Mouse (Mus musculus): Measurements from ENCODE around the gene Efna2.

Efna2 gene

GRCm38 (mm10) chr10:80168038-80168661 is 11.1 kb upstream of the Efna2 start:
- peak; percentile 90 for DNase-seq (ENCODE audit: low read depth, low spot score)

- DNase-seq (ENCODE audit: low read depth, low spot score): no peak
Measured at GRCm38 (mm10) chr10:80169070-80169469, 10.2 kb upstream of the Efna2 start.

DNA sequence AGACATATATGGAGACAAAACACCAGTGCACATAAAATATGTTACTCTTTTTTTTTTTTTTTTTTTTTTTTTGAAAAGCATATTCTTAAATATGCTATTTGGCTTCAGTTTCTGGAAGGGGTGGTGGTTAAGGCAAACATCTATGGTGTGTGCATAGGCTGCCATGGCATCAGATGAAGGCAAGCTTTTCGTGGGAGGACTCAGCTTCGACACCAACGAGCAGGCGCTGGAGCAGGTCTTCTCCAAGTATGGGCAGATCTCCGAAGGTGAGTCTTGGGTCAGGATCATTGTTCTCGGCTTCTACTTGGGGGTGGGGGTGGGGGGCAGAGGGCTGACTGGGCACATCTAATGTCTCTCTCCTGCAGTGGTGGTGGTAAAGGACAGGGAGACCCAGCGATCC is 9.6 kb upstream of the Efna2 start:
- DNase-seq (ENCODE audit: low read depth, low spot score): no peak

- no peak for DNase-seq (ENCODE audit: low read depth, low spot score)
Measured at GRCm38 (mm10) chr10:80170052-80170451, 9.2 kb upstream of the Efna2 start.

- peak; percentile 17 for DNase-seq (ENCODE audit: low read depth, low spot score)
Measured at GRCm38 (mm10) chr10:80170601-80171021, 8.7 kb upstream of the Efna2 start.

DNA sequence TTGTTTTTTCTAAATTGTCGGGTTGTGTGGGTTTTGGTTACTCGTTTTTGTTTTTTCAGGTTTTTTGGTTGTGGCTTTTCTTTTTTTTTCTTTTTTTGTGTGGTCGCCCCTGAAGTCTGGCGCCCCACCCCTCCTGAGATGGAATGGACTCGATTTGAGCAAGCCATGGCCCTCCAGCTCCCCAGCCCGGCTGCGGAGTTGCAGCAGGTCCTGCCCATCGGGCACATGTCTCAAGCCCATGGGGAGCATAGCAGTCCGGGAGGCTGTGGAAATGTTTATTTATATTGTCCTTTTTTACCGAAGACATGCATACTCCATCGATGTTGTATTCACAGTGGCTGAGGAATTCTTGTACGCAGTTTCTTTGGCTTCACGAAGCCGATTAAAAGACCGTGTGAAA is 8.0 kb upstream of the Efna2 start:
- DNase-seq (ENCODE audit: low read depth, low spot score): no peak

DNA sequence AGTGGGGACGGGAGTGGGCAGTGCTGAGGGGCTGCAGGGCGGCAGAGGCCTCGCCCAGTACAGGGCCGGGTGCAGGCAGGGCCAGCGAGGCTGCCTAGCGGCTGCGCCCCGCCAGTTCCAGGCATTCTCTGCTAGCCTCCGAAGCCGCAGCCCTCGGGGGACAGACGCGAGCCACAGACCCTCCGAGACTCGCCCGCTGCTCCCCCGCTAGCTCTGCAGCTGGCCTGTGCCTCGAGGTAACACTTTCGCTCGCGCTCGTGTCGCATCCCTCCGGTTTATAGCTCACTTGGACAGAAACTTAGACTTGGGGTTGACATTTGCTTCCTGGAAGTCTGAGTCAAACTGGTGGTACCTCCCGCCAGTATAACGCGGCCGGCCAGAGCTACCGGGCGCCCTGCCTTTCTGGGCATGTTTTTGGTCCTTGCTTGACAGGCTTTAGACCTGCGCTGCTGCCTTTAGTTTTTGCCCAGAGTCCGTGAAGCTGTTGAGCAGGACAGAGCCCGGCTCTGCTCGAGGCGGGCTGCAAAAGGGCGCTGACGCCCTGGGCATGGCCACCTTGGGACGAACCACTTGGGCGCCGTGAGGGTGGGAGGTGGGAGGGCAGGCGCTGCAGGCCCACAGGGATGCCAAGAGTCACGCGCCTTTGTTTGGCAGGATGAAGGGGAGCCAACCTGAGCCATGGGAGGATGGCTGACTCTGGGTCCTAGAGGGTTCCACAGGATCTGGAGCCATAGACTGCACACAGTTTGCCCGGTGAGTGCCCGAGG is 7.3 kb upstream of the Efna2 start:
- peak; percentile 35 for DNase-seq (ENCODE audit: low read depth, low spot score)

DNA sequence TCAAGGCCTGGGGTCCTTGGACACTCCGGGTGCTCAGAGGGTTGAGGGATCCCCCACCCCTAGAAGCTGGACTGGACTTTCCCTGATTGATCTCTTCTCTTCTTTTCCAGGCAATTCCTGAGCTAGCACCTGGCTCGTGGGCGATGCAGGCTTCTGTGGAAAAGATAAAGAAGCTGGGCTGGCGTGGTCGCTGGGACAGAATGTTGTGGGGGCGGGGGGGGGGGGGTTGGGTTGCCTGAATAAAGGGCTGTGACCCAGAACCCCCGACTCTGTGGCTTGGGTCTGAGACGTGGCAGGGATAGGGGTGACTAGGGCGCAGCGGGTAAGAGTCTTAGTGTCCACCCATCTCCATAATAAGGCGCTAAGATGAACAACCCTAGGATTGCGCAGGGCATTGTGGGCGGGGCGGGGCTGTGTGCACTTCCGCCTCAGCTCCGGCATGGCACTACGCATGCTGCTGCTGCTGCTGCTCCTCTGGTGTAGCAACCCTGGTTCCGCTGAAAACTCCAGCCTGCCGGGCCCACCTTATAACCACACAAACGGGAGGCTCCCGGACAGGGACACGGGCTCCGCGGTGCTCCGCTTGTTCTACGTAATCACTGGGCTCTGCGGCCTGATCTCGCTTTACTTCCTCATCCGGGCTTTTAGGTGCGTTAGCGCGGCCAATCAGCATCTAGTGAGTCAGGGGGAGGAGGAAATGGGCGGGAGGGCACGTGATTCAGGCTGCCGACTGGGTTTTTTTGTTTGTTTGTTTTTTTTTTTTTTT is 6.6 kb upstream of the Efna2 start, which contains the start of gene 1600002K03Rik:
Gene 1600002K03Rik (plus strand): TSS at position 418 of the 766 bp plus-strand sequence.
- DNase-seq (ENCODE audit: low read depth, low spot score): peak; percentile 96

- no peak for DNase-seq (ENCODE audit: low read depth, low spot score)
Measured at GRCm38 (mm10) chr10:80173358-80173757, 5.9 kb upstream of the Efna2 start.

DNA sequence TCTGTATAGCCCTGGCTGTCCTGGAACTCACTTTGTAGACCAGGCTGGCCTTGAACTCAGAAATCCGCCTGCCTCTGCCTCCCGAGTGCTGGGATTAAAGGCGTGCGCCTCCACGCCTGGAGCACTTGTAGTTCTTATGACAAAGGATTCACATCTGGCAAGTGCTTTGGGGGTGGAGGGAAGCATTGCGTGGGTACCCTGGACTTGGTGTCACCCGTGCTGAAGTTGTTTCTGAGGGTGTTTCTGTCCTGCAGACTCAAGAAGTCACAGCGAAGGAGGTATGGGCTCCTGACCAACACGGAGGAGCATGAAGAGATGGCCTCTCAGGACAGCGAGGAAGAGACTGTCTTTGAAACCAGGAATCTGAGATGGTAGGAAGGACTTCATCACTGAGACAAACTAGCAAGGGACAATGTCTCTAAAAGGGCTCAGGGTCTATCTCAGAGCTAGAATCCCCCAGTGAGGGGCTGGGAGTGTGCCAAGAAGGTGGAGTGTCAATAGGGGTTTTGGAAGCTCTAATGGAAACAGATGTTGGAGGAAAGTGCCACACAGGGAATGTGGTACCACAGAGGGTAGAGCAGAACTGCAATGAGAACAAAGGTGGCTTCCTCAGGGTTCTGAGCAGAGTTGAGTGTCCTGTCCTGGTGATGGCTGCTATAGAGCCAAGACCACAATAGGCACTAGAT is 5.2 kb upstream of the Efna2 start:
- DNase-seq (ENCODE audit: low read depth, low spot score): no peak

- peak; percentile 69 for DNase-seq (ENCODE audit: low read depth, low spot score)
Measured at GRCm38 (mm10) chr10:80174705-80175104, 4.6 kb upstream of the Efna2 start.

DNA sequence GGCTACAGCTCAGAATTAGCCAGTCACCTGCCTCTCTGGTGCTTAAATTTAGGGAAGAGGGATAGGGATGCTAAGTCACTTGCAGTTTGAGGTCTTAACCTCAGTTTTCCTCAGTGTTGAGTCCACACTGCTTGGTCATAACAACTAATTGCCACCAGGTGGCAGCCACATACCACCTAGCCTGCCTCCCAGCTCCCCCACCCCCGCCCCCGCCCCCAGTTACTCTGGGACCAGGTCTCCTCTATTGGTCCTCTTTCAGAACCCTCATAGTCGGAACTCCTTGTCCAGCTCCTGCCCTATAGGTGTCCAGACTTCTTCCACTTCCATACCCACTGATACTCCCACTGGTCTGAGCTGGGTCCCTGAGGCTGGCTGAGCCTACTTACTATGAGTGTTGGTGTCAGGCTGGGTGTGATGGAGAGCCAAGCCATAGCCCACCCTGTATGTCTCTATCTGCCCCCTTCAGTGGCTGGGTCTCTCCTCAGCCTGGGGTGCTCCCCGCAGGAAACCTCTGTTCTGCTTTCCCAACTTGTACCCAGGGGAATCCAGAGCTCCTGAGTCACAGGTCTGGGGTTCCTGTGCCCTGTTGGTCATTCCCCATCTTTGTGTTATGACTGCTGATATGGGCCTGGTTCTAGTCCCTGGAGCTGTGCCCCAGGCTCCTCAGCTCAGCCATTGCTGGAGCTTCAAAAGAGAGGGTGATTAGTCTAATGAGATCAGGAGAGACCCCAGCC is 3.6 kb upstream of the Efna2 start:
- DNase-seq (ENCODE audit: low read depth, low spot score): peak; percentile 58

DNA sequence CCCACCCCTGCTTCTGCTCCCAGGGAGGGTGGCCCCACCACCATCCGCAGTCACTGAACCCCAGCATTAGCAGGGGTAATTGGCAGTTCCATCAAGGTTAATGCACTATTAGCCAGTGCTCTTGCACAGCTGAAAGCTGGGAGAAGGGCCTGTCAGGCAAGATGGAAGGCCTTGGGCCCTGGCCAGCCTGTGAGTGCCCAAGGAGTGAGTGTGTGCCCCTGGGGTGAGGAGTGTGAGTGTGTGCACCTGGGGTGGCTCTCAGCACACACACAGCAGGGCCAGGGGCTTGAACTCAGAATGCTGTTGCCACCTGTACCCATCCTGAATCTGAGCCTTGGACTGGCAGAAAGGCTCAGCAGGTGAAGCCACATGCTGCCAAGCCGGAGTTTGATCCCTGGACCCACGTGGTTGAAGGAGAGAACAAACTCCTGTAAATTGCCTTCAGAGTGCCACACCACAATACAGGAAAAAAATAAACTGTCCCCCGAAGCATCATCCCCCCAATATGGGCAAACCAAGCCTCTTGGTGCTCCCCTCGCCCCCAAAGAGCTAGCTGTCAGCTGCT is 2.9 kb upstream of the Efna2 start:
- DNase-seq (ENCODE audit: low read depth, low spot score): no peak

GRCm38 (mm10) chr10:80177441-80178279 is 1.6 kb upstream of the Efna2 start:
- no peak for DNase-seq (ENCODE audit: low read depth, low spot score)

DNA sequence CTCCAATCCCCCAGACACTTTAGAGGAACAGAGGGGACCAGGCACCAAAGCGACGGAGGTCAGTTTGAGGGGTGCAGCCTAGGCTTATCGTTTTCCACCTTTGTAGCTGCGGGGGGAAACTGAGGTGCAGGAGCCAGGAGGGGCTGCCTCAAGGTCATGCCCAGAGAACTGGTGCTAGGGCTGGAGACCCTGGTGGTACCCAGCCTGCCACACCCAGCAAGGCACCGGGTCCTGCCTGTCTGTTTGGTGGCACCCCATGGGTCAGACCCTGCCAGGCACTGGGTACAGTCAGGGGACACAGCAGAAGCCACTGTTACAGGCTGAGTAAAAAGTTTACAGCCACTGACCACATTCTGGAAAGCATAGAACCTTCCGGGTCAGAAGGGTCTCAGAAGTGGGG is 1.0 kb downstream of the Efna2 start:
- no peak for DNase-seq (ENCODE audit: low read depth, low spot score)

DNA sequence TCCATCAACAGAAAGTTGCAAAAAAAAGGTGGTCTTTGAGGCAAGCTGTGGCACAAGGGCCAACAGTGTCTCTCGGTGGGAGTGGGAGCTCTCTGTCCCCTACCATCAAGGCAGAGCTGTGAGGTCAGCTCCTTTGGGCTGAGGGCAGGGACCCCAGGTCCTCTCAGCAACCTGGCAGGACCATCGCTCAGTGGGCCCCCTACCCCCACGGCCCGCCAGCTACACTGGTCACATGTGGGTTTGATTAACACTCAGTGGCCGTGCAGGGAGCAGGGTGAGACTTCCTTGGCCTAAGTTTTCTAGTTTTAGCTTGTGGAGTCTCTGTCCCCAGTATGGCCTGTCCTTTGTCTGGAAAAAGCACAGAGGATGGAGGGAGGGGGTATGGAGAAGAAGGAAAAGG is 1.5 kb downstream of the Efna2 start:
- DNase-seq (ENCODE audit: low read depth, low spot score): no peak

- no peak for DNase-seq (ENCODE audit: low read depth, low spot score)
Measured at GRCm38 (mm10) chr10:80182547-80182946, 3.3 kb downstream of the Efna2 start.

GRCm38 (mm10) chr10:80186649-80187048 is 7.4 kb downstream of the Efna2 start:
- no peak for DNase-seq (ENCODE audit: low read depth, low spot score)

DNA sequence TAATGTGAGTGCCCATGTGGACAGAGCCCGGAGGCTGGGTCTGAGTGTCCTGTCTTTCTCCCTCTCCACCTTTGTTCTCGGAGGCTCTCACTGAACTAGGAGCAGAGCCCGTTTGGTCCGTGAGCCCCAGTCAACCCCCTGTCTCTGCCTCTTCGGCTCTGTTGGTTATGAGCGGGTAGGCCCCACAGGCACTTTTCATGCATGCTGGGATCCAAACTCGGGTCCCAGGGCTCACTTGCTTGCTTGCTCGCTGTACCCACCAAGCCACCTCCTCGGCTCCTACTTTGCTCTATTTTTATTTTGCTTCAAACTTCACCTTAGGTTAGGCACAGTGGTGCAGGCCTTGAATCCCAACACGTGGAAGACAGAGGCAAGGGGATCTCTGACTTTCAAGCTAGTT is 8.5 kb downstream of the Efna2 start:
- DNase-seq (ENCODE audit: low read depth, low spot score): no peak

DNA sequence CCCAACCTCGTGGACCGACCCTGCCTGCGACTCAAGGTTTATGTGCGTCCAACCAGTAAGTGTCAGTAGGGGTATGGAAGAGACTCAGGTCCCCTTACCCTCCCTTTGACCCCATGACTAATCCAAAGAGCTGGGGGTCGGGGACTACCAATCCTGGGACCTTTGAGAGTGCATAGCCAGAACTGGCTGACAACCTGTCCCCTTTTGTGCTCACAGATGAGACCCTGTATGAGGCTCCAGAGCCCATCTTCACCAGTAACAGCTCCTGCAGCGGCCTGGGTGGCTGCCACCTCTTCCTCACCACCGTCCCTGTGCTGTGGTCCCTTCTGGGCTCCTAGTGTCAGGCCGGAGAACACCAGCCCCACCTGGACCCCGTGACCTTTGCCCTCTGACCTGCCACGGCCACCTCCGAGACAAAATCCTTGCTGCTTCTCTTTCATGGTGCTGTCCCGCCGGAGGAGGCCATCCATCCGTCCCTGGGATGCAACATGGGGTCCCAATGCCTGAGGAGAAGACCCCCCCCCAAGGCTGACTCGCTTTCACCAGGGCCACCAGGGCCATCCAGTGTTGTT is 9.3 kb downstream of the Efna2 start:
- DNase-seq (ENCODE audit: low read depth, low spot score): no peak

All from CD4-positive helper T cell, adult 2 months (primary cell).